Mouse (Mus musculus) heart, embryonic 12.5 days (tissue): Measurements from ENCODE around the gene Rps5. TPM values are rescaled to one million over a fixed set of nuclear protein-coding genes. Genes with fewer than 3 reads are reported as not detected.
"Not testable (repeated sequence)": the region's sequence is repeated elsewhere in the genome, so short reads cannot be mapped to it uniquely, and the experiment has no call there.

Experiments used
- ATAC-seq: fragments of 200-750 bp; cut with Nextera tagmentation; 2 replicates; pipeline ENCODE4 v1.8.0; 2017; ENCODE audit warnings: moderate TSS enrichment, moderate library complexity; ENCODE audit not compliant: insufficient number of reproducible peaks, low FRiP score
- H3K27ac ChIP-seq: fragments of 300-500 bp; sonication (generic); 2 replicates; pipeline ENCODE4 v1.5.1; 2016; ENCODE audit warnings: mild to moderate bottlenecking, moderate library complexity; ENCODE audit not compliant: poor library complexity, severe bottlenecking
- H3K27me3 ChIP-seq: fragments of 300-500 bp; sonication (generic); replicated peaks from 2 replicates; pipeline ENCODE4 v1.6.1; 2016; ENCODE audit warnings: mild to moderate bottlenecking, moderate library complexity
- H3K36me3 ChIP-seq: fragments of 300-500 bp; sonication (generic); 2 replicates; pipeline ENCODE4 v1.6.1; 2016; ENCODE audit warnings: mild to moderate bottlenecking, moderate library complexity
- H3K4me1 ChIP-seq: fragments of 300-500 bp; sonication (generic); replicated peaks from 2 replicates; pipeline ENCODE4 v1.6.1; 2016; ENCODE audit warnings: mild to moderate bottlenecking
- H3K4me2 ChIP-seq: fragments of 300-500 bp; sonication (generic); 2 replicates; pipeline ENCODE4 v1.6.1; 2016; ENCODE audit warnings: mild to moderate bottlenecking, moderate library complexity
- H3K4me3 ChIP-seq: fragments of 300-500 bp; sonication (generic); 2 replicates; pipeline ENCODE4 v1.5.1; 2016; ENCODE audit warnings: mild to moderate bottlenecking
- H3K9ac ChIP-seq: fragments of 300-500 bp; sonication (generic); 2 replicates; pipeline ENCODE4 v1.6.1; 2016; ENCODE audit warnings: mild to moderate bottlenecking, moderate library complexity
- H3K9me3 ChIP-seq: fragments of 300-500 bp; sonication (generic); replicated peaks from 2 replicates; pipeline ENCODE4 v1.6.1; 2016; ENCODE audit warnings: mild to moderate bottlenecking, moderate library complexity
- WGBS: fragments of 180-500 bp; shearing (Covaris S2); methylation state at CpG from one replicate; pipeline ENCODE4 v1.1.7; 2016; 5-methylcytosine and 5-hydroxymethylcytosine counted together
- polyA plus RNA-seq: library from polyadenylated mRNA; unstranded; fragments of >200 nt; fragmentation: Nextera tagmentation; extraction: Ambion mirVana; gene quantifications from 2 replicates; pipeline ENCODE4 v1.2.1, GENCODE M21; 2016

The Rps5 gene
- polyA plus RNA-seq, 1 experiment from 2014 or later, result 474 TPM

DNA sequence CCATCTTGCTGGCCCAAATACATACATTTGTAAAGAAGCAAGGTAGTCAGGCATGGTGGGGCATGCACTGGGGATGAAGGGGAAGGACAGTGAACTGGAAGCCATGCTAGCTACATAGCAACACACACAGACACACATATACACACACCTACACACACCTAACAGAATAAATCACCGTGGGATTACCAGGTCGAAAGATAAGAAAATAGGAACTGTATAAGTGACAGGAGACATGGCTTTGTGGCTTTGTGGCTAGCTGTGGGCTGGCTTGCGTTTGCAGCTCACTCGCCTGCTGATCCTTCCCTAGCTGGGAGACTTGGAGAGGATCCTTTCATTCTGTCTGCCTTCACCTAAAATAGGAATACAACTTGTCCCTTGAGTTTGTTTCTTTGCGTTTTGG, 20.6 kb upstream of the Rps5 start:
- no peak for ATAC-seq
- Histone ChIP-seq H3K27me3 (no peaks in the 10 kb centered on the region), H3K36me3 (peaks cover 37% of the 10 kb centered on the region), H3K4me1 (peaks cover 7% of the 10 kb centered on the region), H3K4me3 (no peak overlapping the region), H3K9ac (no peak overlapping the region), H3K4me2 (no peak overlapping the region), H3K27ac (no peak overlapping the region), H3K9me3 (no peaks in the 10 kb centered on the region)
- WGBS, result 81% methylated on average over 5 of the region's 5 CpGs

DNA sequence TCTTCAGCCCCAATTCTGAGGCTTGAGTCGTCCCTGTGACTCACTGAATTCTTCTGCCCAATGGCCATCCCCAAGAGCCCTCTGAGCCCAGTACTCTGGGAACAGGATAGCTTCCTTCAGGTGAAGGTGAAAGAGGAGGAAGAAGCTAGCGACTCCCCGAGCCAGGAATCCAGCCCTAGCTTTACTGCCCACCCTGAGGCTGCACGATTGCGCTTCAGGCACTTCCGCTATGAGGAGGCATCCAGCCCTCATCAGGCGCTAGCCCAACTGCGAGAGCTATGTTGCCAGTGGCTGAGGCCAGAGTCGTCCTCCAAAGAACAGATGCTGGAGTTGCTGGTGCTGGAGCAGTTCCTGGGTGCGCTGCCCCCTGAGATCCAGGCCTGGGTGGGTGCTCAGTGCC, 18.5 kb upstream of the Rps5 start:
- no peaks in the 10 kb centered on the region for H3K9me3 ChIP-seq
- no peak overlapping the region for H3K9ac ChIP-seq
- H3K27ac ChIP-seq, result no peak overlapping the region
- H3K36me3 ChIP-seq, result peaks cover 58% of the 10 kb centered on the region
- WGBS, result 69% methylated on average over 10 of the region's 10 CpGs
- 0 out of 2 replicates have a peak, but pooled peaks cover 3% of the 10 kb centered on the region for H3K4me1 ChIP-seq
- peak overlapping the region; percentile 20 for H3K4me3 ChIP-seq
- no peak for ATAC-seq
- no peaks in the 10 kb centered on the region for H3K27me3 ChIP-seq
- peak overlapping the region; percentile 41 for H3K4me2 ChIP-seq

DNA sequence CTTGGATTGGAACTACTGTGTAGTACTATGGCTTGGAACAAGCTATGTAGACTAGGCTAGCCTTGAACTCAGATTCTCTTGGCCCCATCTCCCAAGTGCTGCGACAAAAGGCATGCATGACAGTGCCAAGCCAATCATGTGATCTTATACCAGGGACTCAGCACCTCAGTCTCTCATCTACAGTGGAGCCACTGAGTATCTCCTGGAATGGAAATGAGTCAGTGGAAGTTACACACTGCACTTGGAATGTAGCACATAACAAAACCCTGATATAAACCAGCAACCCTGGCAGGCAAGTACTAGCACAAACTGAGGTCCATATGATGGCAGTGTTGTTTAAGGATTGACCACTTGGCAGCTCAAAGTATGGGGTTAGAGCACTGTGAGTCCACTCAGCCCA, 16.9 kb upstream of the Rps5 start:
- Histone ChIP-seq H3K27me3 (no peaks in the 10 kb centered on the region), H3K27ac (no peak overlapping the region), H3K4me2 (no peak overlapping the region), H3K4me1 (peaks cover 9% of the 10 kb centered on the region), H3K9me3 (no peaks in the 10 kb centered on the region), H3K4me3 (no peak overlapping the region), H3K9ac (no peak overlapping the region), H3K36me3 (peaks cover 62% of the 10 kb centered on the region)
- WGBS, result 74% methylated on average over 1 of the region's 1 CpGs
- ATAC-seq, result no peak

DNA sequence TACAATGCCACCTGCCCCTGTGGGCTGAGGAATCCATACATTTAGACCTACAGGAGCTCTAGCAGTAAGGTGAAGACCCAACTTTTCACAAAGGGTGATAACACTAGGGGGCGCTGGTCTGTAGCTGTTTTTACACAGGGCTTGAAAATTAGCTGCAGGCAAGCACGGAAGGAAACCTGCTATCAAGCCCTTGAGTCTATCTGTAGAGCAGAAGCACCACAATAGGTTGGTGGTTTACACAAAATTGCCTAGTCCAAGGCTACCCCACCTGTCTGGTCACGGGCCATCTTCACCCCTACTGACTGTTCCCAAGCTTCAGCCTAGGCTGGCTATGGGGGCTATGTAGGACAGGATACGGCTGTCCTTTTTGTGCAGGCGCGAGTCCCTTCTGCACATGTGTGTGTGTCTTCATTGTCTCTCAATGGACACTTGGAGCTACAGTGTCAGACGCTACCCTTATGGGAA, 12.6 kb upstream of the Rps5 start:
- Histone ChIP-seq H3K27ac (peak overlapping the region; percentile 89), H3K4me1 (peaks cover 9% of the 10 kb centered on the region), H3K4me3 (peak overlapping the region; percentile 54), H3K9me3 (no peaks in the 10 kb centered on the region), H3K4me2 (peak overlapping the region; percentile 76), H3K9ac (peak overlapping the region; percentile 71), H3K36me3 (peaks cover 40% of the 10 kb centered on the region), H3K27me3 (no peaks in the 10 kb centered on the region)
- peak; percentile 56 for ATAC-seq
- WGBS, result 32% methylated on average over 7 of the region's 7 CpGs

DNA sequence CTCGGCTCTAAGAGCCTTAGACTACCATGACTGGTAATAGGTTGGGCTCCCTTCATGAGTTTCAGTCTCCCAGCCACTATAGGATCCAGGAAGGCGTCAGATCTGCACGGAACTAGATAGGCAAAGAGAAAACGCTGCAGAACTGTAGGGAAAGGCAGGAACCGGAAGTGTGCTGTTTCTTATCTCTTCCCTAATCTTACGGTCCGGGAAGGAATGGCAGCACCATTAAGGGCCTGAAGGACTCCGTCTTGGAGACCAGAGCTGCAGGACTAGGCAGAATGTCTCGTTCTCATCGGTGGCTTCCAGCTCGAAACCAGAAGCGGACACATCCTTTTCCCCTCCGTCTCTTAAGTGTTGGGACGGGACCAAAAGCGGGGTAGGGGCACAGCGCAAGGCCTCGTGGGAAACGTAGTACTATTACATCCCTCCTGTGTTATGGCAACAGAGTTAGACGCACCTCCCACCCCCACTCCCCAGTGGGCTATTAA, 11.9 kb upstream of the Rps5 start:
- Histone ChIP-seq H3K4me2 (peak overlapping the region; percentile 76), H3K9me3 (no peaks in the 10 kb centered on the region), H3K4me3 (peak overlapping the region; percentile 54), H3K27ac (peak overlapping the region; percentile 89), H3K36me3 (peaks cover 35% of the 10 kb centered on the region), H3K4me1 (peaks cover 9% of the 10 kb centered on the region), H3K9ac (peak overlapping the region; percentile 71), H3K27me3 (no peaks in the 10 kb centered on the region)
- ATAC-seq, result peak; percentile 82
- 3% methylated on average over 19 of the region's 19 CpGs for WGBS

DNA sequence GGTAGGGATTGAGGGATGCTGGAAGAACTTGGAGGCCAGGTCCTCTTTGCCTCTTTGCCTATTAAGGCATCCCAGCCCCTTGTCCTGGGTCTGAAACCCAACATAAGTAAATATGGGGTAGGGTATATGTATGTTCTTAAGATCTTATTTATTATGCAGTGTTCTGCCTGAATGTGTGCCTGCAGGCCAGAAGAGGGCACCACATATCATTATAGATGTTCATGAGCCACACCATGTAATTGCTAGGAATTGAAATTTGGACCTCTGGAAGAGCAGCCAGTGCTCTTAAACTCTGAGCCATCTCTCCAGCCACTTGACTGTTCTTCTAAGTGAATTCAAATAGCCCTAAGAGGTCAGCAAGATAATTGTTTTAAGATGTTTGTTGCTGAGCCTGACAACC, 8.5 kb upstream of the Rps5 start:
- H3K4me1 ChIP-seq, result peaks cover 9% of the 10 kb centered on the region
- ATAC-seq, result no peak
- no peak overlapping the region for H3K27ac ChIP-seq
- no peaks in the 10 kb centered on the region for H3K9me3 ChIP-seq
- no peak overlapping the region for H3K9ac ChIP-seq
- H3K36me3 ChIP-seq, result peaks cover 5% of the 10 kb centered on the region
- H3K4me2 ChIP-seq, result no peak overlapping the region
- no peaks in the 10 kb centered on the region for H3K27me3 ChIP-seq
- H3K4me3 ChIP-seq, result no peak overlapping the region

DNA sequence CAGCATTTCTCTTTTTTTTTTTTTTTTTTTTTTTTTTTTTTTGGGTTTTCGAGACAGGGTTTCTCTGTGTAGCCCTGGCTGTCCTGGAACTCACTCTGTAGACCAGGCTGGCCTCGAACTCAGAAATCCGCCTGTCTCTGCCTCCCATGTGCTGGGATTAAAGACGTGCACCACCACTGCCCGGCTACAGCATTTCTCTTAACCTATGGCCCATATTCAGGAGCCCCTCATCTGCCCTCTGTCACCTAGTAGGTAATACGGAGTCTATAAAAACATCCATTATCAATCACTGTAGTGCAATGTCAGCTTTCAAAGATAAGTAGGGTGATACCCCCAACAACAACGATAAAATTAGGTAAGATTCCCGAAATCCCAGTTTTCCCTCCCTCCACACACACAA, 1.6 kb upstream of the Rps5 start:
- Histone ChIP-seq H3K36me3 (peaks cover 24% of the 10 kb centered on the region), H3K4me1 (peaks cover 14% of the 10 kb centered on the region), H3K4me2 (0 out of 2 replicates have a peak overlapping the region, but pooled peaks have one; percentile 12)
- not testable (repeated sequence) for H3K27me3 ChIP-seq, H3K9me3 ChIP-seq, H3K4me3 ChIP-seq, ATAC-seq, H3K9ac ChIP-seq, H3K27ac ChIP-seq
- WGBS, result 77% methylated on average over 7 of the region's 8 CpGs

DNA sequence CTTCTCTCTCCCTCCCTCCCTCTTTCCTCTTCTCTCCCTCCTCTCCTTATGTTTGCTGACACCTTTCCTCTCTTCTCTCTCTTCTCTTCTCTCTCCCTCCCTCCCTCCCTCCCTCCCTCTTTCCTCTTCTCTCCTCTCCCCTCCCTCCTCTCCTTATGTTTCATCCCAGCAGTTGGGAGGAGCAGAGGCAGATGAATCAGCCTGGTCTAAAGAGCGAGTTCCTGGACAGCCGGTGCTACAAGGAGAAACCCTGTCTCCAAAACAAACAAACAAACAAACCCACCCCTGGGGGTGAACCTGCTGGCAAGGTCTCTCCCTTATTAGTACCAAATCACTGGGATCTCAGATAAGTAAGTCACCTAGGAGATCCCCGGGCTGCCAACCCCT, 779 bp upstream of the Rps5 start:
- Histone ChIP-seq H3K36me3 (peaks cover 32% of the 10 kb centered on the region), H3K9me3 (no peaks in the 10 kb centered on the region), H3K27me3 (no peaks in the 10 kb centered on the region), H3K4me3 (peak overlapping the region; percentile 79), H3K27ac (peak overlapping the region; percentile 96), H3K4me2 (peak overlapping the region; percentile 96), H3K4me1 (peaks cover 14% of the 10 kb centered on the region), H3K9ac (peak overlapping the region; percentile 81)
- no peak; the same call in 1 of the 2 replicates for ATAC-seq
- WGBS, result 0% methylated on average over 3 of the region's 3 CpGs

DNA sequence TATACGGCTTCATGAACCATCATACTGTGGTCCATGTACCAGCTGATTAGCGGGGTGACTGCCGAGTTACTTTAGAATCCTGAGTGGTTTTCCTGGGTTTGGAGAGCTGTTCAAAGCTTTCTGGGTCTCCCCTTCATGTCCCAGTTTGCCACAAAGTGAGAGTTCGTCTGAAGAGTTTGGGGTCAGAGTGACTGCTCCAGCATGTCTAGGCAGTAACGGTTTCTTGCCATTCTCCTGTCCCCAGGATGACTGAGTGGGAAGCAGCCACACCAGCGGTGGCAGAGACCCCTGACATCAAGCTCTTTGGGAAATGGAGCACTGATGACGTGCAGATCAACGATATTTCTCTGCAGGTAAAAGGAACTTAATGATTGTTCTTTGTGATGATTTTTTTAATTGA, 639 bp downstream of the Rps5 start:
- ATAC-seq, result no peak
- Histone ChIP-seq H3K27me3 (0 out of 2 replicates have a peak, but pooled peaks cover 5% of the 10 kb centered on the region), H3K36me3 (peaks cover 42% of the 10 kb centered on the region), H3K4me1 (peaks cover 15% of the 10 kb centered on the region), H3K9me3 (no peaks in the 10 kb centered on the region), H3K27ac (no peak overlapping the region), H3K4me2 (peak overlapping the region; percentile 96), H3K4me3 (peak overlapping the region; percentile 79), H3K9ac (peak overlapping the region; percentile 87)
- 2% methylated on average over 8 of the region's 8 CpGs for whole genome bisulfite sequencing

DNA sequence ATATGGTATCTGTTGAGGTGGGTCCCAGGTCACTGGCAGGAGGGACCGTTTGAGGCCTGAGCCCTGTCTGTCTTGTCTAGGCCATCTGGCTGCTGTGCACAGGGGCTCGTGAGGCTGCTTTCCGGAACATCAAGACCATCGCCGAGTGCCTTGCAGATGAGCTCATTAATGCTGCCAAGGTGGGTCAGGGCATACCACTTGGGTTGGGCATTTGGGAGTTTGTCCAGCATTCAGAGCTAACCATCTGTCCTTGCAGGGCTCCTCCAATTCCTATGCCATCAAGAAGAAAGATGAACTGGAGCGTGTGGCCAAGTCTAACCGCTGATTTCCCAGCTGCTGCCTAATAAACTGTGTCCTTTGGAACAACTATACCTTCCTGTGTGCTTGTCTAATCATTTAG, 4.2 kb downstream of the Rps5 start:
- no peaks in the 10 kb centered on the region for H3K9me3 ChIP-seq
- no peak for ATAC-seq
- H3K27me3 ChIP-seq, result peaks cover 11% of the 10 kb centered on the region
- H3K4me3 ChIP-seq, result no peak overlapping the region
- peaks cover 42% of the 10 kb centered on the region for H3K36me3 ChIP-seq
- WGBS, result 83% methylated on average over 7 of the region's 7 CpGs
- no peak overlapping the region for H3K4me2 ChIP-seq
- H3K4me1 ChIP-seq, result peaks cover 23% of the 10 kb centered on the region
- H3K9ac ChIP-seq, result no peak overlapping the region
- H3K27ac ChIP-seq, result no peak overlapping the region

DNA sequence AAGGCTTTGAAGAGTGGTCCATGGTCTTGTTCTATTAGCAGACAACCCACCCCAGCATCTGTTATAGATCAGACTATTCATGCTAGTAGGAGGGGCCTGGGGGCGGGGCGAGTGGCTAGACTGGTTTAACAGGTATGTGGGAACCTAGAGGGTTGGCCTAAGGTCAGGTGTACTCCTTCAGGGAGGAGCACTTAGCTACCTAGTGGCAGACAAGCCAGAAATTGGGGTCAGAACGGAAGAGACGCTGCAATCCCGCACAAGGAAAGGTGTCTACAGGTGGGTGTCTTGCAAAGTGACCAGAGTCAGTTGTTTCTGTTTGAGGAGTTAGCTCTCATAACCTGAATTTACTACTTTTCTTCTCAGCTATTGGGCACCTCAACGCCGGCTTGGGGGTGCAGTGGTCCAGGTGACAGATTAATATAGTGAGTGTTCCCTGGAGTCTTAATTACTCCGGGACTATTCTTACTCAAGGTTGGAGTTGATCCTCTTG, 5.1 kb downstream of the Rps5 start, which contains the start of gene Rnf225:
Gene Rnf225, plus strand, starts transcription at position 226 of the 490 bp plus-strand sequence.
- peaks cover 11% of the 10 kb centered on the region for H3K27me3 ChIP-seq
- WGBS, result 21% methylated on average over 8 of the region's 8 CpGs
- ATAC-seq, result no peak

More for the DNA sequence above, 5.1 kb downstream of the Rps5 start, which contains the start of gene Rnf225:
- Histone ChIP-seq H3K4me1 (peaks cover 23% of the 10 kb centered on the region), H3K4me2 (peak within 1 kb of the TSS; percentile 93), H3K9ac (peak within 1 kb of the TSS; percentile 73), H3K36me3 (peaks cover 42% of the 10 kb centered on the region), H3K4me3 (peak within 1 kb of the TSS; percentile 51), H3K9me3 (no peaks in the 10 kb centered on the region), H3K27ac (no peak within 1 kb of the TSS)
